Mouse (Mus musculus) embryonic stem cell, embryonic (primary cell): Measurements from ENCODE around the gene Sapcd1.

Source experiments
- CTCF ChIA-PET, 4 experiments: fragments of 300-600 bp in 2 of 4; fragments of 350-600 bp in 2 of 4; sonication (Branson Sonifier 250); formaldehyde crosslinking; loops; one replicate each; lab custom pipeline; 2022; ENCODE audit warnings: inconsistent platforms in 2 of 4; lab: Charles Lee
- POLR2A ChIA-PET, 4 experiments: fragments of 300-600 bp in 2 of 4; fragments of 350-600 bp in 2 of 4; sonication (Branson Sonifier 250); formaldehyde crosslinking; loops; one replicate each; lab custom pipeline; 2022; ENCODE audit warnings: antibody characterized with exemption in 4 of 4, inconsistent platforms in 1 of 4; lab: Charles Lee

Gene Sapcd1

DNA sequence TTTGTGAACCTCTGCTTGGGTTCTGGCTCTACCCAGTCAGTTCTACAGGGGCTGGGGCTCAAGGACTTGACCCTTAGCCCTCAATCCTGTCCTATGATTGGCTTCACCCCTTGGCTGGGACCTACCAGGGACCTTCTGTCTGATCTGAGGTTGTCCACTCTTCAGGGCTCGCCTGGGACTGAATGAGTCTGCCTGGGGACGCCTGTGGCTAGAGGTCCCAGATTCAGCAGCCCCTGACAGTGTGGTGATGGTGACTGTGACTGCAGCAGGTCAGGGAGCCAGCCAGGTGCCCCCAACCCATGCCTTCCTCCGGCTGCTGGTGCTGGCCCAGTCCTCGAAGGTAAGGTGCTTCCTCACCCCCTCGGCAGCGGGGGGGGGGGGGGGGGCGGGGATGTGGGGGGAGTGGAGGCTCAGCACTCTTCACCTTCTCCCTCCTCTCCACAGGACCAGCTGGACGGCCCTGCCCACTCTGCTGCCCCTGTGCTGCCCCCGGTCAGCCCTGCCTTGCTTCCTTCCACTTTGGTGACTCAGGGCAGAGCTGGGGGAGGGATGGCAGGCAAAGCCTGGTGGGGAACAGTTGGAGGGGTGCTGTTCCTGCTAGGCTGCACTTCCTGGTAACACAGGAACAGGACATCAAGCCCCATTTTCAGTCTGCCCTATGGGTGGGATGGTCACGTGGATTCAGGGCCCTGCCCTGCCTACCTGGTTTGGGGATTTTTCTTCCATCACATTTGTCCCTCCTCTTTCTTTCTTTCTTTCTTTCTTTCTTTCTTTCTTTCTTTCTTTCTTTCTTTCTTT is 2.9 kb downstream of the Sapcd1 start:
- POLR2A ChIA-PET: interaction anchor here in 3 of 4 experiments (0.6 to 1.7 kb wide), 14 partner anchors 9 to 263 kb away, joined by 3 to 7 read pairs (median 3); partner anchors contain the start of genes Atp6v1g2 (in 1 of the 3), Cfb (in 1 of the 3), D17H6S53E (in 1 of the 3) and Ly6g6e (in 1 of the 3)
- CTCF ChIA-PET: interaction anchor here (0.6 to 1.8 kb wide), 6 partner anchors 8 to 119 kb away, joined by 3 to 9 read pairs (median 6); no protein-coding TSS in a partner anchor

DNA sequence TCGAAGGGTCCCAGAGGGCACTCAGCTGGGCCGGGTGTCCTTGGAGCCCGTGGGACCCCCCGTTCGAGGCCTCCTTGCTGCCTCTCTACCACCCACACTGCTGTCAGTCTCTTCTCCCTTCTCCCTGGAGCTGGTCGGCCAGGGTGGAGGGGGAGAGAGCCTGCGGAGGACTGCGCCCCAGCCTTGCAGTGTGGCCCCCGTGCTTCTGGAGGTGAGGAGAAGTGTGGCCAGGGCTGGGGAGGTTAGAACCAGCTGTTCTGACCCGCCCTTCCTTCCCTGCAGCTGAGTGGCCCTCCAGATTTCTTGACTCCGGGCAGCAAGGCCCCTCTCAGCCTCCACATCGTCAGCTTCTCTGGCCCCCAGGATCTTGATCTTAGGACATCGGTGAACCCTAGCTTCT is 3.6 kb downstream of the Sapcd1 start:
- POLR2A ChIA-PET: interaction anchor here in 3 of 4 experiments (0.5 to 1.7 kb wide), 7 partner anchors 10 to 139 kb away, joined by 3 to 7 read pairs (median 4); partner anchors contain the start of genes Ly6g6e (in 1 of the 3) and Msh5 (in 1 of the 3)
- CTCF ChIA-PET: interaction anchor here in 1 of 4 experiments (1.8 kb wide), 1 partner anchor 73 kb away, joined by 3 read pairs; no protein-coding TSS in a partner anchor

DNA sequence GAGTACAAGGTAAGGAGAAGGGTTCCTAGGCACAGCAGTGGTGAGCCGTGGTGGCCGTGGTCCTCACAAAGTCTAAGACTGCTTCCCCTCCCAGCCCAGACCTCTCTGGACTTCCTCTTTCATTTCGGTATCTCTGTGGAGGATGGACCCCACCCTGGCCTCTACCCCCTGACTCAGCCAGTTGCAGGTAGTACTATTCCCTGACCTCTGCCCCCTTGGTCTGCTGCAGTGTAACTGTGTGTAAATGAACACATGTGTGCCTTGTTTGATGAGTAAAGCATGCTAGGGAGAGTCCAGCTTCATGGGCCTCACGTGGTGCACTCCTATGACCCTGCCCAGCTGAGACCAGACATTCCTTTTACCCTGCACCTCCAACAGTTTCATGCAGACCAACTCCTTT is 4.1 kb downstream of the Sapcd1 start:
- POLR2A ChIA-PET: interaction anchor here in 3 of 4 experiments (0.5 to 1.7 kb wide), 8 partner anchors 9 to 139 kb away, joined by 3 to 7 read pairs (median 4); partner anchors contain the start of genes Ly6g6e (in 1 of the 3) and Msh5 (in 1 of the 3)
- CTCF ChIA-PET: interaction anchor here in 1 of 4 experiments (1.8 kb wide), 1 partner anchor 73 kb away, joined by 3 read pairs; no protein-coding TSS in a partner anchor

DNA sequence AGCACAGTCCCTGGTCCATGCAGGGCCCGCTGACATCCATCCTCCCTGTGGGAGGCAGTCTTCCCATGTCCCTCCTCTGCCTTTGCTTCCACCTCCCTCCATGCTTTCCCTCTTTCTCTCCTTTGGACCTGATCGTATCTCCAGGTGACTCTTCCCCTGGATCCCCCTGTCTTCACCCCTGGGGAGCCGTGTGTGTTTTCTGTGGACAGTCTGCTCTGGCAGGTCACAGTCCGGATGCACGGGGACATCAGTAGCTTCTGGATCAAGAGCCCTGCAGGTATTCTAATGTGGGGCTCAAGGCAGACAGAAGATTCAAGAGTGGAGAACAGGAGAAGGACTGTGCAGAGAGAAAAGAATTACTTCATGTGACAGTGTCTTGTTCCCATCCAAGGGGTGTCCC is 4.6 kb downstream of the Sapcd1 start:
- ChIA-PET POLR2A (interaction anchor here in 2 of 4 experiments (1.0 to 2.5 kb wide), 7 partner anchors 14 to 140 kb away, joined by 3 to 10 read pairs (median 4); partner anchors contain the start of genes Csnk2b (in 1 of the 2), Gpank1 (in 1 of the 2) and Ly6g6e (in 1 of the 2)), CTCF (interaction anchor here in 2 of 4 experiments (1.4 to 2.7 kb wide), 3 partner anchors 10 to 74 kb away, joined by 3 to 12 read pairs (median 3); partner anchors contain the start of gene Abhd16a (in 1 of the 2))

DNA sequence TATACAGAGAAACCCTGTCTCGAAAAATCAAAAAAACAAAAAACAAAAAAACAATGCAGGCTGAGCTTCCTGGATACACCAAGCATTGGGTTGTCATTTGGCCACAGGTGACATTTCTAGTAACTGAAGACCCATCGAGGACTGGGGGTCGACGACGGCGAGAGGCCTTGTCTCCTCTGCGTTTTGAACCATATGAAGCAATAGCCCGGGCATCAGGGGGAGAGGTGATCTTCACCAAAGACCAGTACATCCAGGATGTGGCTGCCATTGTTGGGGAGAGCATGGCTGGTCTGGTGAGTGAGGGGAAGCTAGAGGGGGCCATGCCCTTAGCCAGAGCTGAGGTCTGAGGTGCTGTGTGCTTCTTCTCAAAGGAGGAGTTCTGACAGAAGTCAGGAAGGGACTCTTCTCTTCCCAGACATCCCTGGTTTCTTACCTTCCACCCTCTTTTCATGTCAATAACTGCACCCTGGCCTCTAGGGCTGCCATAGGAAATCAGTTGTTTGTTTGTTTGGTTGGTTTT is 5.2 kb downstream of the Sapcd1 start:
- ChIA-PET CTCF (interaction anchor here (0.6 to 2.7 kb wide), 18 partner anchors 8 to 478 kb away, joined by 3 to 27 read pairs (median 5); partner anchors contain the start of genes Abhd16a (in 1 of the 4), Clic1 (in 1 of the 4), Csnk2b (in 1 of the 4) and Ddah2 (in 1 of the 4)), POLR2A (interaction anchor here in 3 of 4 experiments (0.6 to 2.8 kb wide), 27 partner anchors 8 to 146 kb away, joined by 3 to 15 read pairs (median 3); partner anchors contain the start of genes Csnk2b (in 2 of the 3), D17H6S53E (in 2 of the 3), Ddah2 (in 2 of the 3) and Gpank1 (in 2 of the 3))

DNA sequence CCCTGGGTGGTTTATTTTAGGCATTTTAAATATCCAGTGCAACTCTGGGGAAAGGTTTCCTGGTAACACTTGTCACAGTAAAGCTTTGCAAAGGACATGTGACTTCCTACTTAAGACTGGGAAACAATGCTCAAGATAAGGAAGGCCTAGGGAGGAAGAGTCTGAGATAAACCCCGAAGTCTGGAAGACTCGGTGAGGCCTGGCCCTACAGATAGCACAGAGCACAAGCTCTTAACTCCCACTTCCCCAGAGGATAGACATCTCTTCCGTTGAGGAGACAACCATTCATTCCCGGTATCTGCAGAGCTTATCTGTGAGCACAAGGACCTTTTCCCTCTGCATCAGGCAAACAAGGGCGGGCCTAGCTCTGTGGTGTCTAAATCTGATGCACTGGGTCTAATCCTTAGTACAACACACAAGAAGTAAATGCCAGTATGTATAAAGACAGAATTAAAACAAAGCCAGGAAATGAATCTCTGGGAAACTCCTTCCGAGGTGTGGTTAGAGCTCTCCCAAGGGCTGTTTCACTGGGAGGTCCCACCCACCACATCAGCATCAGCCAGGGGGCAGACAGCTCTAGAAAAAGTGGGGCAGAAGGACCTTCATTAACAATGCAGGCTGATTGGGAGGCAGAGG is 5.9 kb downstream of the Sapcd1 start:
- POLR2A ChIA-PET: interaction anchor here (0.6 to 2.8 kb wide), 51 partner anchors 8 to 220 kb away, joined by 3 to 15 read pairs (median 4); partner anchors contain the start of genes Gpank1 (in 3 of the 4), Msh5 (in 3 of the 4), Csnk2b (in 2 of the 4) and D17H6S53E (in 2 of the 4)
- CTCF ChIA-PET: interaction anchor here (0.5 to 2.7 kb wide), 62 partner anchors 8 to 511 kb away, joined by 3 to 27 read pairs (median 4); partner anchors contain the start of genes Csnk2b (in 3 of the 4), Gpank1 (in 3 of the 4), Msh5 (in 3 of the 4) and Abhd16a (in 2 of the 4)

DNA sequence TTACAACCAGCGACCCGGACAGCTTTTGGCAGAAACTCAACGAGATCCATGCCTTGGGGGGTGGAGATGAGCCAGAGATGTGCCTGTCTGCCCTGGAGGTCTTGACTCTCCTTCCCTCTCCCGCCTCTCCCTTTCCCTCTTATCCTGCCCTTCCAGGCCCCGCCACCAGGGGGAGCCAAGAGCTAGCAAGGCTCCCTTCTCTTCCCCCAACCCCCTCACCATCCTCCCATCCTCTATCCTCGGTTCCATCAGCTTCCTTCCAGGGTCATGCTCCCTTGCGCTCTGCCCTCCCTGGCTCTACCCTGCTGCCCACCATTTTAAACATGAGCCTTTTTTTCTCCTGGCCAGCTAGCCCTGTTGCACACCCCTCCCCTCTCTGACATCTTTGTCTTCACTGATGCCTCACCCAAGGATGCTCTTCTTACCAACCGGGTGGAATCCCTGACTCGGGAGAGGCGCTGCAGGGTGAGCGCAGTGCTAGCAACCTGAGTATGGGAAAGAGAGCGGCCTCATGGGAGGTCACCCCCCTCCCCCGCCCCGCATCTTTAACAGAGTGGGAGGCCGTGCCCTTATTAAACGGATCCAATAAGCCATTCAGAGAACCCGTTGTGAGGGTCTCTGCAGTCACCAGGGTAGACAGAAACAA is 6.5 kb downstream of the Sapcd1 start:
- POLR2A ChIA-PET: interaction anchor here (0.6 to 2.8 kb wide), 41 partner anchors 9 to 221 kb away, joined by 3 to 15 read pairs (median 4); partner anchors contain the start of genes Gpank1 (in 3 of the 4), Msh5 (in 3 of the 4), Csnk2b (in 2 of the 4) and D17H6S53E (in 2 of the 4)
- CTCF ChIA-PET: interaction anchor here (0.5 to 2.7 kb wide), 68 partner anchors 8 to 450 kb away, joined by 3 to 27 read pairs (median 4); partner anchors contain the start of genes Csnk2b (in 3 of the 4), Gpank1 (in 3 of the 4), Msh5 (in 3 of the 4) and Abhd16a (in 2 of the 4)

DNA sequence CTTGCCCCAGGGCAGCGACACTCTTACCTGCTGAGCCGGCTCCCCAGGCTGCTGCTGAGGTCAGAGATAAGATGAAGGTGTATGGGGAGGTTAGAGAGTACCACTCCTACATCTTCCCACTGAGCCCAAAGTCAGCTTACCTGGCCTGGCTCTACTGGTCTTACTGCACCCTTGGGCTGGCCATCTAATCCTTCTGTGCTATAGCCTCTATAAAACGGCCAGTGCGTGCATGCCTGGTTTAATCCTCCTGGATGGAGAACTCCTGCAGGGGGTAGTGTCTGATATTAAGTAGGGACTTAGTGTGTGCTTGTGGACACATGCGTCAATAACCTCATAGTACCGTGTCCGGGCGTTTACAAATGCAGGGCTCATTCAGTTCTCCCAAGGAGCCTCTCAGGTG is 7.3 kb downstream of the Sapcd1 start:
- ChIA-PET CTCF (interaction anchor here (0.5 to 2.7 kb wide), 38 partner anchors 9 to 449 kb away, joined by 3 to 27 read pairs (median 5); partner anchors contain the start of genes Abhd16a (in 2 of the 4), Csnk2b (in 2 of the 4), Gpank1 (in 2 of the 4) and Msh5 (in 2 of the 4)), POLR2A (interaction anchor here in 3 of 4 experiments (0.9 to 2.8 kb wide), 25 partner anchors 10 to 222 kb away, joined by 3 to 15 read pairs (median 4); partner anchors contain the start of genes Ddah2 (in 2 of the 3), Ddx39b (in 2 of the 3), Gpank1 (in 2 of the 3) and Csnk2b (in 1 of the 3))

DNA sequence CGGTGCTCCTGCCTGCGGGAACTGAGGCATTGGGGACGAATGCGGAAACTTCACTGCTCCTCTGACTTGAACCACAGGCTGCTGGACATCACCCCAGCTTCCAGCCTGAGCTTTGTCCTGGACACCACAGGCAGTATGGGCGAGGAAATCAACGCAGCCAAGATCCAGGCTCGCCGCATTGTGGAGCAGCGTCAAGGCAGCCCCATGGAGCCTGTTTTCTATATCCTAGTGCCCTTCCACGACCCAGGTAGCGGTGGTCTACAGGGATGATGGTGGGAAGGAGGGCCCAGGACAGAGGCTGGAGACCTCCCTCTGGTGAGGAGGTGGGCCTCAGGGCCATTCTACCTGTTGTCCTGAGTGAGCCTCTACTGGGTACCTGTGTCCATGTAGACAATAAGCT is 7.9 kb downstream of the Sapcd1 start:
- CTCF ChIA-PET: interaction anchor here in 2 of 4 experiments (0.5 to 2.5 kb wide), 4 partner anchors 10 to 93 kb away, joined by 3 to 27 read pairs (median 6); partner anchors contain the start of gene Abhd16a (in 1 of the 2)
- POLR2A ChIA-PET: interaction anchor here in 3 of 4 experiments (1.2 to 2.8 kb wide), 5 partner anchors 8 to 127 kb away, joined by 4 to 13 read pairs (median 7); partner anchors contain the start of genes Ddah2 (in 1 of the 3), Msh5 (in 1 of the 3), Sapcd1 (in 1 of the 3) and Vars (in 1 of the 3)

DNA sequence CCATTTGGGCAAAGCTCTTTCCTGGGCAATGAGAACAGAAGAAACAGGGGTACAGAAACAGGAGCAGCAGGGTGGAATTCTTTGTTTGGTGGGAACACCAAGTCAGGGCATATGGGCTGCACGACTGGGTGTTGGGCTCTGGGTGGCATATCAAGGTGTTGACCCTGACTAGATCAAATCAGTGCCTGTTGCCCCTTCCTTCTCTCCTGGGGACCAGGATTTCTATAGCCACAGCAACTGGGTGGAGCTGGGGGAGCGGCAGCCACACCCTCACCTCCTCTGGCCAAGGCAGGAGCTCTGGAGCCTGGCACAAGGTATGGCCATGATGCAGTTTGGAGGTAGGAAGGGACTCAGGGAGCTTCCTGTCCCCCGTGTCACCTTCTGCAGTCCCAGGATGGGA is 9.6 kb downstream of the Sapcd1 start:
- ChIA-PET POLR2A (interaction anchor here in 3 of 4 experiments (0.6 to 2.6 kb wide), 14 partner anchors 10 to 226 kb away, joined by 3 to 6 read pairs (median 3); partner anchors contain the start of genes Ddah2 (in 1 of the 3), Ly6g6e (in 1 of the 3) and Sapcd1 (in 1 of the 3)), CTCF (interaction anchor here in 1 of 4 experiments (0.7 to 0.8 kb wide), 2 partner anchors 12 to 66 kb away, joined by 3 read pairs; no protein-coding TSS in a partner anchor)

DNA sequence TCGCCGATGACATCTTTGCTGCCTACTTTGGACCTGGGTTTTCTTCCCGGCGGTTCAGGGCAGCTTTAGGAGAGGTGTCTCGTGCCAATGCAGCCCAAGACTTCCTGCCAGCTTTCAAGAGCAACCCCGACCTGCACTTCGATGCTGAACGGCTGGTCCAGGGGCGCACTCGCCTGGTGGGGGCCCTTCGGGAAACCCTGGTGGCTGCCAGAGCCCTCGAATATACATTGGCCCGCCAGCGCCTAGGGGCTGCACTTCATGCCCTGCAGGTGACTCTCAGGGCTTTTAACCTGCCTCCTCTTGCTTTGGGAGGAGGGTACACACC is 10.1 kb downstream of the Sapcd1 start:
- ChIA-PET CTCF (interaction anchor here in 1 of 4 experiments (0.8 kb wide), 1 partner anchor 12 kb away, joined by 3 read pairs; no protein-coding TSS in a partner anchor), POLR2A (interaction anchor here in 2 of 4 experiments (0.7 to 2.6 kb wide), 11 partner anchors 9 to 130 kb away, joined by 3 to 6 read pairs (median 4); partner anchors contain the start of genes Ddah2 (in 1 of the 2), Ly6g6e (in 1 of the 2) and Sapcd1 (in 1 of the 2))

DNA sequence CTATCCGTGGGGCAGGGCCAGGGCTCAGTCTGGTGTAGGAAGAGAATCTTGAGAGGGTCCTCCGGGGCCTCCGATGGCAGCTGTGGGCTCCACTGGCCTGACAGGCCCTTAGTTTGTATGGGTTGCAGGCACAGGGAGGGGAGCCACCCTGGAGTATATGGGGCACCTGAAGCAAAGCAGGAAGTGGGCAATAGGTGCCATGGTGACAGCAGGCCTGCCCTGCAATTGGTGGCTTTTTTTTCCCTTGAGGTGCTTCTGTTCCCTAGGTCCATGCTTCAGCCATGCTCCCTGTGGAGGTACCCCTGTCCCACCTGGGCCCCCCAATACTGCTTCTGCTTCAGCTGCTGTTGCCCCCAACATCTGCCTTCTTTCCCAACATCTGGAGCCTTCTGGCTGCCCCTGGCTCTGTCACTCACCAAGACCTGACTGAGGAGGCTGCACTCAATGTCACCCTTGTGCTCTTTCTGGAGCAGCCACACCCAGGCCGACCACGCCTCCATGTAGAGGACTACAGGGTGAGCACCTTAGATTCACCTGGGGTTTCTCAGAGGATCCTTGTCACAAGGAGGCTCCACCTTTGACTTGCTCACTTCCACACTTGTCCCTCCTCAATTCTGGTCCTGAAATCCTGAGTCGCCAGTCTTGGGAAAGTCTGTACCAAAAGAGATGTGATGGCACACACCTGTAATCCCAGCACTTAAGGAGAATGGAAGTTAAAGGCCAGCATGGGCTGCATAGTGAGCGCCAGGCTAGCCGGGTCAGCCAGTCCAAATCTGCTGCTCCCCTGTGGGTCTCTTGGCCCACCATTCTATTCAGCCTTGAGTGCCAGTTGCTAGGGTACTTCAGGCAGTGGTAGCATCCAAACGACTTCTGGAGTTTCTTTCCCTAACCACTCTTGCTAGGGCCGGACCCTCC is 10.8 kb downstream of the Sapcd1 start:
- ChIA-PET POLR2A (interaction anchor here in 2 of 4 experiments (0.6 to 2.6 kb wide), 9 partner anchors 9 to 130 kb away, joined by 3 to 6 read pairs (median 3); partner anchors contain the start of genes Ddah2 (in 1 of the 2), Ly6g6e (in 1 of the 2) and Sapcd1 (in 1 of the 2)), CTCF (interaction anchor here in 1 of 4 experiments (0.5 to 1.1 kb wide), 2 partner anchors 8 to 15 kb away, joined by 3 read pairs; no protein-coding TSS in a partner anchor)

DNA sequence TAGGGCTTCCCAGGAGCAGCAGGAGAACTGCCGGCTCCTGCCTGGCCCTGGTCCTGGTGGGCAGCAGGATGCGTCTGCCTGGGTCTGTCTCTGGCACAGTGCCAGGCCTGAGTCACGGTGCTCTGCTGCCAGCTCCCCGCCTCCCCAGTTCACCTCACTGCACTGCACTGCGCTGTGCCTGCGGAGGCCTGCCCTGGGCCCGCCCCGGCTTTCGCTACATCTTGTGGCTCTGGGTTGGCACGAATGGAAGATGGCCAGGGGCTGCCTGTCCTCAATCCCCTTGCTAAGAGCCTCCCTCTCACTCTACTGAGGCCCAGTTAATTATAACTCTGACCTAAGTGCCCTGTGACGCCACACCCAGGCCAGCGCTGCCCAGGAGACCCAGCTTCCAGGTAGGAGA is 11.4 kb downstream of the Sapcd1 start, which contains the start of gene Vwa7:
Vwa7 (plus strand) TSS at position 204 of the 400 bp plus-strand sequence.
- POLR2A ChIA-PET: interaction anchor here in 2 of 4 experiments (0.7 to 2.6 kb wide), 6 partner anchors 16 to 130 kb away, joined by 3 to 6 read pairs (median 3); partner anchors contain the start of gene Ly6g6e (in 2 of the 2)
- CTCF ChIA-PET: interaction anchor here in 1 of 4 experiments (1.1 kb wide), 1 partner anchor 14 kb away, joined by 3 read pairs; no protein-coding TSS in a partner anchor

DNA sequence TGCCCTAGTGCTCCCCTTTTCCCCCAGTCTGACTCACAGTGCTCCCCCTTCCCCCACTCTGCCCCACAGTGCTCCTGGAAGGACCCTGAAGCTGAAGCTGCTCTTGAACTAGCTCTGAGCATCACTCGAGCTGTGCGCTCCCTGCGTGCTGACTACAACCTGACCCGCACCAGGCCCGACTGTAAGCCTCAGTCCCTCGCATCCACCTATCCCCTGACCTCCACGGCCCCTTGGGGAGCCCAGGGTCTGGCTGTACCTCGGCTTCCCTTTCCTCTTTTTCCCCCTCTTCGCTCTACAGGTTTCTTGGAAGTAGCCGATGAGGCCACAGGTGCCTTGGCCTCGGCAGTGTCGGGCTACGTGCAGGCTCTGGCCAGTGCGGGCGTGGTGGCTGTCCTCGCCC is 12.5 kb downstream of the Sapcd1 start:
- ChIA-PET POLR2A (interaction anchor here (0.6 to 1.7 kb wide), 11 partner anchors 10 to 131 kb away, joined by 3 to 11 read pairs (median 4); partner anchors contain the start of genes Ddah2 (in 1 of the 4), Ly6g6e (in 1 of the 4) and Msh5 (in 1 of the 4)), CTCF (interaction anchor here in 3 of 4 experiments (0.6 to 0.9 kb wide), 4 partner anchors 74 to 818 kb away, joined by 3 to 8 read pairs (median 4); partner anchors contain the start of gene Abhd16a (in 1 of the 3))
